20 mouse cellular contexts compared by ENCODE assay signal in genomic region chr10:49847686-49848085, GRCm38 (mm10). TPM values are rescaled to one million over a fixed set of nuclear protein-coding genes. Genes with fewer than 3 reads are reported as not detected.
DNase-seq lines count a peak whose midpoint lies in the region; TF ChIP-seq lines count a peak whose summit lies in the region.
"Had no signal": no experiment of that assay in that cellular context is flagged by ENCODE, and none has a peak within 500 bp of the region (broad histone marks: within the 10 kb centered on the region; RNA-seq: fewer than 3 reads in every experiment).

No protein-coding gene starts in this region.

- no peak for TF ChIP-seq RAD21 in CH12.LX (IDR thresholded peaks at IDR 0.05; ENCODE audit: low read depth, low read length)
- no peak for TF ChIP-seq RAD21 in MEL (IDR thresholded peaks at IDR 0.05; ENCODE audit: low read depth, low read length)

- H3K4me3 ChIP-seq in CH12.LX (replicated peaks in 1 of 3; ENCODE audit: low read depth in 2 of 3, low read length in 2 of 3, poor library complexity in 1 of 3) = no peak overlapping the region
- H3K4me3 ChIP-seq in MEL (ENCODE audit: control insufficient read depth in 1 of 2, insufficient read depth in 1 of 2, low read depth in 2 of 2, low read length in 2 of 2) = no peak overlapping the region

- H3K4me1 ChIP-seq in CH12.LX (ENCODE audit: control insufficient read depth in 1 of 2, insufficient read depth in 2 of 2) (no peaks in the 10 kb centered on the region), MEL (ENCODE audit: control insufficient read depth in 1 of 2, insufficient read depth in 2 of 2, low read length in 2 of 2) (no peaks in the 10 kb centered on the region)

- TF ChIP-seq EP300 in CH12.LX (IDR thresholded peaks at IDR 0.05; ENCODE audit: low read length) (no peak), MEL (IDR thresholded peaks at IDR 0.05; ENCODE audit: low read depth in 1 of 2, low read length in 2 of 2) (no peak)

- H3K36me3 ChIP-seq in CH12.LX (replicated peaks in 1 of 2; ENCODE audit: control insufficient read depth in 1 of 2, insufficient read depth in 1 of 2, low read length in 1 of 2) (no peaks in the 10 kb centered on the region), MEL (ENCODE audit: control insufficient read depth in 1 of 2, insufficient read depth in 2 of 2, low read length in 2 of 2) (no peaks in the 10 kb centered on the region)
- H3K36me3 ChIP-seq: G1E had no signal

- H3K9ac ChIP-seq in CH12.LX (ENCODE audit: insufficient read depth, low read depth) (no peak overlapping the region), MEL (ENCODE audit: control insufficient read depth, low read depth, low read length, poor library complexity, severe bottlenecking) (no peak overlapping the region)

- dilution Hi-C loops in CH12.LX (cut with MboI; ENCODE audit: extremely low pct_ligation_motif_present, extremely low pct_unique_long_range_greater_than_20kb, low sequenced_read_pairs) = no loop called here

- DNase-seq in CH12.LX (ENCODE audit: extremely low read depth) = no peak
- DNase-seq in MEL (ENCODE audit: low read depth, low spot score) = no peak
- DNase-seq in embryo, embryonic 9.5 days (ENCODE audit: extremely low spot score) = no peak
- DNase-seq in ovary, postnatal 14 days (ENCODE audit: low spot score) = no peak
- DNase-seq: adrenal gland, adult 2 months; adrenal gland, adult 8-10 months; adrenal gland, postnatal 10 days; adrenal gland, postnatal 14 days; adrenal gland, postnatal 25 days; adrenal gland, postnatal 36 days; B cell, adult 2 months; cerebellum, adult 11 months; cerebellum, adult 11-12 months; cerebellum, adult 18-20 months; cerebellum, adult 2 months; cerebellum, adult 8-10 months had no signal

- H3K27me3 ChIP-seq in CH12.LX (replicated peaks) = no peaks in the 10 kb centered on the region
- no peaks in the 10 kb centered on the region for H3K27me3 ChIP-seq in MEL (ENCODE audit: control insufficient read depth in 1 of 2, insufficient read depth in 2 of 2, low read length in 2 of 2)
- H3K27me3 ChIP-seq: Patski had no signal

- H3K27ac ChIP-seq in CH12.LX (ENCODE audit: insufficient read depth, low read depth) (no peak overlapping the region), MEL (ENCODE audit: control insufficient read depth, low read depth, low read length) (no peak overlapping the region)

- H3K9me3 ChIP-seq in CH12.LX (replicated peaks; ENCODE audit: low read length) (no peaks in the 10 kb centered on the region), MEL (replicated peaks; ENCODE audit: insufficient read depth, low read length) (no peaks in the 10 kb centered on the region)

- TF ChIP-seq CTCF in CH12.LX (conservative IDR thresholded peaks at IDR 0.05 in 1 of 2, IDR thresholded peaks at IDR 0.05 in 1 of 2; ENCODE audit: low read depth in 2 of 2, low read length in 2 of 2) (no peak), MEL (IDR thresholded peaks at IDR 0.05 in 2 of 3, conservative IDR thresholded peaks at IDR 0.05 in 1 of 3; ENCODE audit: control insufficient read depth in 1 of 3, insufficient read depth in 1 of 3, low read depth in 2 of 3, low read length in 3 of 3, poor library complexity in 1 of 3, severe bottlenecking in 1 of 3) (no peak)

- H3K79me2 ChIP-seq in CH12.LX (replicated peaks; ENCODE audit: control insufficient read depth, extremely low read depth, insufficient read depth, poor library complexity, severe bottlenecking) (no peaks in the 10 kb centered on the region), MEL (ENCODE audit: control insufficient read depth, insufficient read depth, low read length, poor library complexity) (no peaks in the 10 kb centered on the region)

- H3K4me2 ChIP-seq in CH12.LX (ENCODE audit: insufficient read depth, low read depth, poor library complexity, severe bottlenecking) = no peak overlapping the region

- TF ChIP-seq POLR2A in CH12.LX (IDR thresholded peaks at IDR 0.05; ENCODE audit: low read depth, low read length) (no peak), MEL (IDR thresholded peaks at IDR 0.05; ENCODE audit: control insufficient read depth in 1 of 2, insufficient read depth in 1 of 2, low read depth in 1 of 2, low read length in 2 of 2, poor library complexity in 1 of 2) (no peak)

- in situ Hi-C loops in CH12.LX (cut with MboI; ENCODE audit: low pct_ligation_motif_present, low pct_unique_long_range_greater_than_20kb, low sequenced_read_pairs) = no loop called here

TF ChIP-seq in CH12.LX, 34 proteins besides CTCF, POLR2A, EP300 and RAD21:
- peak; percentile 74; the same call in 1 of the 2 replicates for TF ChIP-seq ETS1 (conservative IDR thresholded peaks at IDR 0.05; ENCODE audit: low read depth, low read length)
- TF ChIP-seq MAX (IDR thresholded peaks at IDR 0.05; ENCODE audit: low read length) = no peak
- TF ChIP-seq USF2 (conservative IDR thresholded peaks at IDR 0.05; ENCODE audit: low read depth, low read length) = no peak
- TF ChIP-seq CHD2 (IDR thresholded peaks at IDR 0.05; ENCODE audit: low read length) = no peak
- TF ChIP-seq ZKSCAN1 (IDR thresholded peaks at IDR 0.05; ENCODE audit: borderline replicate concordance, low read depth, low read length) = no peak

TF ChIP-seq in MEL, 35 proteins besides CTCF, POLR2A, EP300 and RAD21:
- no peak for TF ChIP-seq USF2 (IDR thresholded peaks at IDR 0.05; ENCODE audit: borderline replicate concordance in 1 of 2, insufficient read depth in 1 of 2, low read depth in 1 of 2, low read length in 2 of 2)
- TF ChIP-seq ETS1 (IDR thresholded peaks at IDR 0.05; ENCODE audit: low read depth, low read length) = peak; percentile 73

RNA-seq across cellular contexts. Expression of gene Grik2, which starts 59.1 kb away (rescaled TPM):
- total RNA-seq in CH12.LX (2012; rRNA removed) (not detected in 2 replicates), CH12.LX (2014; rRNA removed) (not detected in 2 replicates), MEL (2012; rRNA removed) (not detected in 2 replicates)
- polyA plus RNA-seq in CH12.LX (2012; ENCODE audit: insufficient read length, low read depth) (not detected in 2 replicates), MEL (2012; ENCODE audit: insufficient read depth in 1 of 2, insufficient read length in 2 of 2, low read depth in 1 of 2, low replicate concordance in 2 of 2, missing spikeins in 1 of 2) (not detected)
- polyA plus RNA-seq: activated CD4-positive, CD25-positive, alpha-beta regulatory T cell, adult 4 months; CD4-positive, CD25-positive, alpha-beta regulatory T cell, adult 4 months; G1E had no signal

Comparison
In these comparisons a context has a peak if more than half of its experiments do, and no peak if none do; other contexts are left out.
1. Of the 35 proteins assayed by ChIP-seq in both MEL and CH12.LX: peak only in MEL: none; only in CH12.LX: none; in both: ETS1; in neither: 34.